Mouse (Mus musculus) G1E (cell line): ENCODE measurements at regions not wholly inside any gene's neighbourhood (a gene's known extent, or its start where the extent isn't known, plus 50 kb on each side); places are given as distances from the start of the nearest gene placed in this dataset.

Experiments
- ATAC-seq: 2 replicates; pipeline ENCODE4 v1.8.0; 2016; ENCODE audit warnings: mild to moderate bottlenecking; ENCODE audit not compliant: insufficient number of reproducible peaks, poor library complexity, low FRiP score, severe bottlenecking; ENCODE audit errors: extremely low read depth
- DNase-seq: peaks from one replicate; pipeline ENCODE4 v3.0.0; 2012; ENCODE audit warnings: low spot score
- H3K27me3 ChIP-seq: 2 replicates; pipeline ENCODE4 v1.6.1; 2012; ENCODE audit warnings: mild to moderate bottlenecking, low read length, inconsistent platforms; ENCODE audit not compliant: insufficient read depth
- H3K36me3 ChIP-seq: replicated peaks from 2 replicates; pipeline ENCODE3; 2012; ENCODE audit warnings: mild to moderate bottlenecking, inconsistent platforms
- H3K4me1 ChIP-seq: 2 replicates; pipeline ENCODE4 v1.6.1; 2012; ENCODE audit warnings: low read depth, low read length, inconsistent platforms, mixed read lengths; ENCODE audit not compliant: insufficient read depth
- H3K4me3 ChIP-seq: 2 replicates; pipeline ENCODE4 v1.5.1; 2012; ENCODE audit warnings: low read depth, mild to moderate bottlenecking, inconsistent platforms, low read length, moderate library complexity, mixed read lengths
- H3K9me3 ChIP-seq: replicated peaks from 2 replicates; pipeline ENCODE4 v1.6.1; 2012; ENCODE audit warnings: inconsistent platforms
- CTCF ChIP-seq: IDR thresholded peaks from 2 replicates; pipeline ENCODE4 v1.5.1; 2012; ENCODE audit warnings: low read depth, low read length, inconsistent platforms, mixed read lengths
- GATA1 ChIP-seq: IDR thresholded peaks from 2 replicates; pipeline ENCODE4 v1.6.1; 2012; ENCODE audit warnings: borderline replicate concordance, low read length, inconsistent platforms, mixed read lengths
- GATA2 ChIP-seq: IDR thresholded peaks from 2 replicates; pipeline ENCODE4 v1.6.1; 2012; ENCODE audit warnings: low read depth, low read length, inconsistent platforms, borderline replicate concordance
- POLR2AphosphoS5 ChIP-seq: IDR thresholded peaks from 2 replicates; pipeline ENCODE4 v1.6.1; 2012; ENCODE audit warnings: low read depth, low read length, inconsistent platforms; ENCODE audit not compliant: insufficient replicate concordance
- TAL1 ChIP-seq: conservative IDR thresholded peaks from 2 replicates; pipeline ENCODE4 v1.6.1; 2012; ENCODE audit warnings: low read depth, low read length, inconsistent platforms, mixed read lengths

GRCm38 (mm10) chr10:117453406-117454170, 73.8 kb upstream of the Cpsf6 start:
- ATAC-seq: no peak
- no peaks in the 10 kb centered on the region for H3K9me3 ChIP-seq
- no peak for DNase-seq
- peaks cover 10% of the 10 kb centered on the region for H3K4me1 ChIP-seq
- H3K36me3 ChIP-seq: no peaks in the 10 kb centered on the region
- H3K4me3 ChIP-seq: no peak overlapping the region
- TF ChIP-seq CTCF: no peak
- no peak for TF ChIP-seq POLR2AphosphoS5
- 0 out of 2 replicates have a peak, but pooled peaks cover 8% of the 10 kb centered on the region for H3K27me3 ChIP-seq

GRCm38 (mm10) chr10:117452190-117452950, 72.6 kb upstream of the Cpsf6 start:
- Histone ChIP-seq H3K4me3 (no peak overlapping the region), H3K27me3 (0 out of 2 replicates have a peak, but pooled peaks cover 8% of the 10 kb centered on the region), H3K9me3 (no peaks in the 10 kb centered on the region), H3K36me3 (no peaks in the 10 kb centered on the region), H3K4me1 (peaks cover 6% of the 10 kb centered on the region)
- no peak for TF ChIP-seq TAL1
- TF ChIP-seq POLR2AphosphoS5: no peak
- no peak for TF ChIP-seq GATA1
- TF ChIP-seq CTCF: no peak
- TF ChIP-seq GATA2: no peak
- ATAC-seq (no peak), DNase-seq (no peak)

GRCm38 (mm10) chr10:117451396-117452185, 71.8 kb upstream of the Cpsf6 start:
- ATAC-seq (no peak), DNase-seq (no peak)
- H3K4me3 ChIP-seq: no peak overlapping the region
- H3K27me3 ChIP-seq: 0 out of 2 replicates have a peak, but pooled peaks cover 3% of the 10 kb centered on the region
- H3K9me3 ChIP-seq: no peaks in the 10 kb centered on the region
- H3K36me3 ChIP-seq: no peaks in the 10 kb centered on the region
- H3K4me1 ChIP-seq: peaks cover 6% of the 10 kb centered on the region
- TF ChIP-seq CTCF (no peak), TAL1 (no peak), POLR2AphosphoS5 (no peak), GATA1 (no peak), GATA2 (no peak)

- H3K36me3 ChIP-seq: no peaks in the 10 kb centered on the region
- no peak overlapping the region for H3K4me3 ChIP-seq
- TF ChIP-seq TAL1 (no peak), POLR2AphosphoS5 (no peak), CTCF (no peak), GATA2 (no peak), GATA1 (no peak)
- H3K27me3 ChIP-seq: 0 out of 2 replicates have a peak, but pooled peaks cover 3% of the 10 kb centered on the region
- ATAC-seq: no peak
- no peaks in the 10 kb centered on the region for H3K9me3 ChIP-seq
- peaks cover 6% of the 10 kb centered on the region for H3K4me1 ChIP-seq
- no peak for DNase-seq
Measured at GRCm38 (mm10) chr10:117450631-117451030, 70.8 kb upstream of the Cpsf6 start.

GRCm38 (mm10) chr10:117450240-117450569, 70.4 kb upstream of the Cpsf6 start:
- Histone ChIP-seq H3K9me3 (no peaks in the 10 kb centered on the region), H3K27me3 (0 out of 2 replicates have a peak, but pooled peaks cover 3% of the 10 kb centered on the region), H3K4me1 (peaks cover 6% of the 10 kb centered on the region), H3K4me3 (no peak overlapping the region), H3K36me3 (no peaks in the 10 kb centered on the region)
- no peak for TF ChIP-seq POLR2AphosphoS5
- no peak for TF ChIP-seq GATA2
- no peak for TF ChIP-seq TAL1
- no peak for TF ChIP-seq CTCF
- TF ChIP-seq GATA1: no peak
- DNase-seq: no peak
- ATAC-seq: no peak
